Mouse (Mus musculus) G1E (cell line): ENCODE data around the gene Smim13. TPM values are rescaled to one million over a fixed set of nuclear protein-coding genes. Genes with fewer than 3 reads are reported as not detected.

Source experiments
- ATAC-seq: 2 replicates; pipeline ENCODE4 v1.8.0; 2016; ENCODE audit warnings: mild to moderate bottlenecking; ENCODE audit not compliant: insufficient number of reproducible peaks, poor library complexity, low FRiP score, severe bottlenecking; ENCODE audit errors: extremely low read depth
- DNase-seq: peaks from one replicate; pipeline ENCODE4 v3.0.0; 2012; ENCODE audit warnings: low spot score
- H3K27me3 ChIP-seq: 2 replicates; pipeline ENCODE4 v1.6.1; 2012; ENCODE audit warnings: mild to moderate bottlenecking, low read length, inconsistent platforms; ENCODE audit not compliant: insufficient read depth
- H3K36me3 ChIP-seq: replicated peaks from 2 replicates; pipeline ENCODE3; 2012; ENCODE audit warnings: mild to moderate bottlenecking, inconsistent platforms
- H3K4me1 ChIP-seq: 2 replicates; pipeline ENCODE4 v1.6.1; 2012; ENCODE audit warnings: low read depth, low read length, inconsistent platforms, mixed read lengths; ENCODE audit not compliant: insufficient read depth
- H3K4me3 ChIP-seq: 2 replicates; pipeline ENCODE4 v1.5.1; 2012; ENCODE audit warnings: low read depth, mild to moderate bottlenecking, inconsistent platforms, low read length, moderate library complexity, mixed read lengths
- H3K9me3 ChIP-seq: replicated peaks from 2 replicates; pipeline ENCODE4 v1.6.1; 2012; ENCODE audit warnings: inconsistent platforms
- CTCF ChIP-seq: IDR thresholded peaks from 2 replicates; pipeline ENCODE4 v1.5.1; 2012; ENCODE audit warnings: low read depth, low read length, inconsistent platforms, mixed read lengths
- GATA1 ChIP-seq: IDR thresholded peaks from 2 replicates; pipeline ENCODE4 v1.6.1; 2012; ENCODE audit warnings: borderline replicate concordance, low read length, inconsistent platforms, mixed read lengths
- GATA2 ChIP-seq: IDR thresholded peaks from 2 replicates; pipeline ENCODE4 v1.6.1; 2012; ENCODE audit warnings: low read depth, low read length, inconsistent platforms, borderline replicate concordance
- POLR2AphosphoS5 ChIP-seq: IDR thresholded peaks from 2 replicates; pipeline ENCODE4 v1.6.1; 2012; ENCODE audit warnings: low read depth, low read length, inconsistent platforms; ENCODE audit not compliant: insufficient replicate concordance
- TAL1 ChIP-seq: conservative IDR thresholded peaks from 2 replicates; pipeline ENCODE4 v1.6.1; 2012; ENCODE audit warnings: low read depth, low read length, inconsistent platforms, mixed read lengths
- polyA plus RNA-seq: library from polyadenylated mRNA; stranded (reverse); fragments of >175 nt; gene quantifications from 2 replicates; pipeline ENCODE4 v1.2.3, GENCODE M21; 2012
- total RNA-seq, 2 experiments: library from RNA; stranded (forward) in 1 of 2; stranded (reverse) in 1 of 2; fragments of 200-1000 nt in 1 of 2; fragments of >200 nt in 1 of 2; fragmentation: Nextera tagmentation in 1 of 2; gene quantifications; 2 replicates each; pipeline ENCODE4 v1.2.3; 2014 to 2017

Gene Smim13
- total and polyA plus RNA-seq, 3 experiments = 2.4 to 22.4 (median 14.4) TPM

- TF ChIP-seq GATA1 (no peak), TAL1 (no peak), GATA2 (no peak), CTCF (no peak), POLR2AphosphoS5 (no peak)
- Histone ChIP-seq H3K27me3 (peaks cover 15% of the 10 kb centered on the region), H3K4me1 (peaks cover 2% of the 10 kb centered on the region; the same call in 1 of the 2 replicates), H3K36me3 (no peaks in the 10 kb centered on the region), H3K4me3 (no peak overlapping the region), H3K9me3 (no peaks in the 10 kb centered on the region)
- DNase-seq (no peak), ATAC-seq (no peak)
Measured at GRCm38 (mm10) chr13:41235181-41235580, 14.5 kb upstream of the Smim13 start.

GRCm38 (mm10) chr13:41235845-41236741, 13.6 kb upstream of the Smim13 start:
- no peak overlapping the region for H3K4me3 ChIP-seq
- peaks cover 16% of the 10 kb centered on the region for H3K27me3 ChIP-seq
- H3K9me3 ChIP-seq = no peaks in the 10 kb centered on the region
- TF ChIP-seq GATA1 (no peak), GATA2 (no peak)
- peaks cover 2% of the 10 kb centered on the region; the same call in 1 of the 2 replicates for H3K4me1 ChIP-seq
- no peak for DNase-seq
- no peak for ATAC-seq
- no peaks in the 10 kb centered on the region for H3K36me3 ChIP-seq

- no peaks in the 10 kb centered on the region for H3K9me3 ChIP-seq
- H3K27me3 ChIP-seq = peaks cover 16% of the 10 kb centered on the region
- H3K4me1 ChIP-seq = peaks cover 5% of the 10 kb centered on the region
- no peaks in the 10 kb centered on the region for H3K36me3 ChIP-seq
- no peak overlapping the region for H3K4me3 ChIP-seq
- TF ChIP-seq GATA1 = no peak
- TF ChIP-seq POLR2AphosphoS5 = no peak
- TF ChIP-seq CTCF = no peak
- TF ChIP-seq TAL1 = no peak
- no peak for TF ChIP-seq GATA2
- DNase-seq (no peak), ATAC-seq (no peak)
Measured at GRCm38 (mm10) chr13:41238035-41238804, 11.4 kb upstream of the Smim13 start.

GRCm38 (mm10) chr13:41238805-41239130, 10.9 kb upstream of the Smim13 start:
- TF ChIP-seq CTCF = 0 out of 2 replicates have a peak, but pooled peaks have one; percentile 17
- TF ChIP-seq POLR2AphosphoS5 = no peak
- H3K36me3 ChIP-seq = no peaks in the 10 kb centered on the region
- DNase-seq (peak; percentile 25), ATAC-seq (no peak)
- H3K27me3 ChIP-seq = peaks cover 16% of the 10 kb centered on the region
- H3K4me3 ChIP-seq = no peak overlapping the region
- H3K9me3 ChIP-seq = no peaks in the 10 kb centered on the region
- peaks cover 7% of the 10 kb centered on the region for H3K4me1 ChIP-seq

- Histone ChIP-seq H3K36me3 (no peaks in the 10 kb centered on the region), H3K4me3 (no peak overlapping the region), H3K27me3 (peaks cover 32% of the 10 kb centered on the region), H3K4me1 (peaks cover 10% of the 10 kb centered on the region), H3K9me3 (no peaks in the 10 kb centered on the region)
- TF ChIP-seq CTCF (no peak), GATA1 (no peak), GATA2 (no peak), TAL1 (no peak), POLR2AphosphoS5 (no peak)
- no peak for ATAC-seq
- DNase-seq = no peak
Measured at GRCm38 (mm10) chr13:41241557-41241956, 8.1 kb upstream of the Smim13 start.

- H3K27me3 ChIP-seq = peaks cover 27% of the 10 kb centered on the region
- no peak for ATAC-seq
- no peak for DNase-seq
- TF ChIP-seq POLR2AphosphoS5 (no peak), GATA1 (no peak), CTCF (no peak), TAL1 (no peak), GATA2 (no peak)
- H3K4me1 ChIP-seq = peaks cover 21% of the 10 kb centered on the region
- no peak overlapping the region for H3K4me3 ChIP-seq
- H3K36me3 ChIP-seq = no peaks in the 10 kb centered on the region
- H3K9me3 ChIP-seq = no peaks in the 10 kb centered on the region
Measured at GRCm38 (mm10) chr13:41244306-41244830, 5.3 kb upstream of the Smim13 start.
